Mouse (Mus musculus) heart, postnatal 0 days (tissue): ENCODE measurements around the gene Cmtm2b.

Source experiments
- CTCF ChIP-seq: IDR thresholded peaks from 2 replicates; pipeline ENCODE4 v1.5.1; 2016; ENCODE audit warnings: antibody characterized with exemption, control low read depth, low read depth
- EP300 ChIP-seq: IDR thresholded peaks from 2 replicates; pipeline ENCODE4 v1.6.1; 2016; ENCODE audit warnings: antibody characterized with exemption, low read depth

- TF ChIP-seq CTCF: no peak
- no peak for TF ChIP-seq EP300
These were observed 53.9 kb downstream of the Cmtm2b start for GRCm38 (mm10) chr8:104375959-104376358.
